Mouse (Mus musculus) kidney, adult 8-10 months (tissue): ENCODE results near the gene Dmwd.

Experiments
- DNase-seq, 2 experiments: peaks; one replicate each; pipeline ENCODE4 v3.0.0; 2022

Gene Dmwd

GRCm38 (mm10) chr7:19073504-19073903, 2.5 kb upstream of the Dmwd start:
- peak in 1 of 2 experiments; percentile 67 for DNase-seq

GRCm38 (mm10) chr7:19074494-19074893, 1.5 kb upstream of the Dmwd start:
- no peak for DNase-seq

- no peak for DNase-seq
Measured at GRCm38 (mm10) chr7:19075231-19075630, 796 bp upstream of the Dmwd start.

GRCm38 (mm10) chr7:19076586-19076991, 562 bp downstream of the Dmwd start:
- DNase-seq: no peak

DNA sequence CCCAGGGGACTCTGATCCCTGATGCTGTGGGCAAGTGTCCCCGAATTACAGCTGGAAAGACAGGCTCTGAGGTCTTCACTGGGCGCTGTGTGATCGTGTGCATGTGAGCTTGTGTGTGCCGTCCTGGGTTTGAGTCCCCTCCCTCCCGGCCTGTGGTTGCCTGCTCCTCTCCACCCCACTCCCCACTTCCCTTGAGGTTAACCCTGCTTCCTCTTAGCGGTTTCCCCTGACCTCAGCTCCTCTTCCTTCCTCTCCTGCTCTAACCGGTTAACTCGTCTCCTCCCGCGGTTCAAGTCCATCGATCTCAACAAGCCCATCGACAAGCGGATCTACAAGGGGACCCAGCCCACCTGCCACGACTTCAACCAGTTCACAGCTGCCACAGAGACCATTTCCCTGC, 1.7 kb downstream of the Dmwd start:
- DNase-seq: peak in 1 of 2 experiments; percentile 30

DNA sequence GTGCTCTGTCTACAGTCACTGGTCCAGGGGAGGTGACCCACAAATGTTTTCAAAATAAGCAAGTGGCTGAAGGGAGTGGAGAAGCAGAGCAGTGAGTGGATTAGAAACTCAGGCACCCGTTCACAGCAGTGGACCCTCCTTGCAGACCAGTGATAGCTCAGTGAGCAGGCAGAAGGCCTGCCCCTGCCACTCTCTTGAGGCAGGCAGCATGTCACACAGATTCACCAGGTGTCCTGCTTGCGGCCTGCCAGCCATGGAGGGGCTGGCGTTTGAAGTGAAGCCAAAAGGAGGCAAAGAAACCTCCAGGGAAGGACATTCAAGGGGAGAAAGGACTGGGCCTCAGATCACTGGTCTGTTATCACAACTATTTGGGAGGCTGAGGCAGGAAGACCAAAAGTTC, 2.7 kb downstream of the Dmwd start:
- DNase-seq: no peak

GRCm38 (mm10) chr7:19080451-19080950, 4.5 kb downstream of the Dmwd start:
- DNase-seq: no peak

DNA sequence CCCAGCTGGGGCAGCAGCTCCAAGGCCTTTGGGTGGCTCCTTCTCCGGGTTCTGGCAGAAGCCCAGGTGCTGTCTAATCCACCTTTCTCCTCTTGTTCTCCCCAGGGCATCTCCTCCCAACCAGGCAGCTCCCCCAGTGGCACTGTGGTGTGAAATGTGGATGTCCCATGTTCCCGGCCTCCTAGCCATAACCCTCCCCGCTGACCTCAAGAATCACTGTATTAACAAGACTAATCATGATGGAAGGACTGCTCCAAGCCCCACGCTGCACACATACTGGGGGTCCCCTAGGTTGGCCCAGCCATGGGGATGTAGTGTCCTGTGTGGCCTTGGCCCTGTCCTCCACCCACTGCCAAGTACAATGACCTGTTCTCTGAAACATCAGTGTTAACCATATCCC, 6.1 kb downstream of the Dmwd start:
- DNase-seq: no peak

- DNase-seq: no peak
Measured at GRCm38 (mm10) chr7:19083096-19083495, 7.1 kb downstream of the Dmwd start.

DNA sequence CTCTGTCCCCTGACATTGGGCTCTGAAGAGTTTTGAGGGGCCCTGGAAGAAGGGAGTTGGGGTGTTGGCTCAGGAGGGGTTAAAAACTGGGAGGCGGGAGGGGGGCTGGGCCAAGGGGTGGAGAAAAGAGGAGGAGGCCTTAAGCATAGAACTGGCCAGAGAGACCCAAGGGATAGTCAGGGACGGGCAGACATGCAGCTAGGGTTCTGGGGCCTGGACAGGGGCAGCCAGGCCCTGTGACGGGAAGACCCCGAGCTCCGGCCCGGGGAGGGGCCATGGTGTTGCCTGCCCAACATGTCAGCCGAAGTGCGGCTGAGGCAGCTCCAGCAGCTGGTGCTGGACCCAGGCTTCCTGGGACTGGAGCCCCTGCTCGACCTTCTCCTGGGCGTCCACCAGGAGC, 7.7 kb downstream of the Dmwd start, which contains the start of gene Dmpk:
Gene Dmpk, plus strand, starts transcription at position 149 of the 400 bp plus-strand sequence.
- DNase-seq: no peak

- DNase-seq: no peak
Measured at GRCm38 (mm10) chr7:19084277-19084771, 8.3 kb downstream of the Dmwd start.

DNA sequence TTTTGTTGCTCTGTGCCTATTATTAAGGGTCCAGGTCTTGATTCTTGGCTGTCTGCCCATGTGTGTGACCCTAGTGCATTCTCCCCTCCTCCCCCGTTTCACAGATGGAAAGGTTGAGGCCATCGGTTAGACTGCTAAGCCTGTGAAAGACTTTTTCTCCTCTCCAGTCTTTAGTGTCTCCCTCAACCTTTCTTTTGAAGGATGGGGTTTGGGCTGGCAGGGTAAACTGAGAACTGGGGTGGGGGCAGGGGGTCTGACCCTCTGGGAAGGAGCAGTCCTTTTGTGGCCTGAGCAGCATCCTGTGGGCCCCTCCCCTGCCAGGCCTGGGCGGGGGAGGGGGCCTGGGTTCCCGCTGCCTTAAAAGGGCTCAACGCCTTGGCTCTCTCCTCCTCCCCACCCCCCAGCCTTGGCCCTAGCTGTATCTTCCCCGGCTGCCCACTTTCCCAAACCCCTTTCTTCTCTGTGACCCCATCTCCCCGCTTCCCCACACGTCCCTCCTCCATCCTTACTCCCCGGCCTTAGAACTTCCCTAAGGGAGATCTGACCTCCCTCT, 9.0 kb downstream of the Dmwd start:
- no peak for DNase-seq

GRCm38 (mm10) chr7:19085495-19085894, 9.5 kb downstream of the Dmwd start:
- DNase-seq: peak in 1 of 2 experiments; percentile 28

GRCm38 (mm10) chr7:19086042-19086441, 10.0 kb downstream of the Dmwd start:
- DNase-seq: peak in 1 of 2 experiments; percentile 60

GRCm38 (mm10) chr7:19086760-19087159, 10.7 kb downstream of the Dmwd start:
- DNase-seq: no peak

DNA sequence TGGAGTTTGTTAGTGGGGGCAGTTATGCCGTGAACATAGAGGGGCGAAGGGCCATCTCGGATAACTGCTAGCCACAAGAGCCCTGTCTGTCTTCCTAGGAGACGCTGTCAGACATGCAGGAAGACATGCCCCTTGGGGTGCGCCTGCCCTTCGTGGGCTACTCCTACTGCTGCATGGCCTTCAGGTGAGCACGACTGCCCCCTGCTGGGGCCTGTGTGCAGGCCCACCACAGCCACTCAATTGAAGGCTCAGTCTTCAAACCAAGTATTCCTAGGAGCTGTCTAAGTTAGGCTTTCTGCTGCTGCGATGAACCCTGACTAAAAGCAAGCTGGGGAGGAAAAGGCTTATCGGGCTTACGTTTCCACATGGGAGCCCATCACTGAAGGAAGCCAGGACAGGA, 12.8 kb downstream of the Dmwd start:
- peak in 1 of 2 experiments; percentile 64 for DNase-seq

DNA sequence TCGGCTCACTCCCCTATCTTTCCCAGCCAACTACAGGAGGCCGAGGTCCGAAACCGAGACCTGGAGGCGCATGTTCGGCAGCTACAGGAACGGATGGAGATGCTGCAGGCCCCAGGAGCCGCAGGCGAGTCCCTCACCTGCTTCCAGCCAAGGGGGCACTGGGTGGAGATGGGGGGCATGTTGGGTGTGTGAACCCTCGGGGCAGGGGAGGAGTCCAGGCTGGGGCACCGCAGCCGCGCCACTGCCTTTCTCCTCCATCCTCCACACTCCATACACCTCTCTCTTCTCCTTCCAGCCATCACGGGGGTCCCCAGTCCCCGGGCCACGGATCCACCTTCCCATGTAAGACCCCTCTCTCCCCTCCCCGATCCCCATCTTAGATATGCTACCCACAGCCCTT, 15.9 kb downstream of the Dmwd start:
- no peak for DNase-seq

- DNase-seq: peak; percentile 55 to 74
Measured at GRCm38 (mm10) chr7:19092381-19093173, 16.6 kb downstream of the Dmwd start.

- DNase-seq: peak; percentile 85 to 90
Measured at GRCm38 (mm10) chr7:19093174-19093521, 17.1 kb downstream of the Dmwd start.

- peak; percentile 98 for DNase-seq
Measured at GRCm38 (mm10) chr7:19093537-19094385, 17.7 kb downstream of the Dmwd start.

DNA sequence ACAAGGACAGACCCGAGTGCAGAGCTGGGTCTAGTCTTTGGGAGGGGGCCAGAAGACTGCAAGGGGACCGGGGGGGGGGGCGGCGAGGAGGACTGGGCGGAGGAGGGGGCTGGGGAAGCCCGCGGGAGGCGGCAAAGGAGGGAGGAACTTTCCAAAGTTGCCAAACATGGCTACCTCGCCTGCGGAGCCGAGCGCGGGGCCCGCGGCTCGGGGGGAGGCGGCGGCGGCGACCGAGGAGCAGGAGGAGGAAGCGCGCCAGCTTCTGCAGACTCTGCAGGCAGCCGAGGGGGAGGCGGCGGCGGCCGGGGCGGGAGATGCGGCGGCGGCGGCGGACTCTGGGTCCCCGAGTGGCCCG, 18.4 kb downstream of the Dmwd start, which contains the start of gene Six5:
Gene Six5, plus strand, starts transcription at position 124 of the 355 bp plus-strand sequence.
- peak in 1 of 2 experiments; percentile 32 for DNase-seq

DNA sequence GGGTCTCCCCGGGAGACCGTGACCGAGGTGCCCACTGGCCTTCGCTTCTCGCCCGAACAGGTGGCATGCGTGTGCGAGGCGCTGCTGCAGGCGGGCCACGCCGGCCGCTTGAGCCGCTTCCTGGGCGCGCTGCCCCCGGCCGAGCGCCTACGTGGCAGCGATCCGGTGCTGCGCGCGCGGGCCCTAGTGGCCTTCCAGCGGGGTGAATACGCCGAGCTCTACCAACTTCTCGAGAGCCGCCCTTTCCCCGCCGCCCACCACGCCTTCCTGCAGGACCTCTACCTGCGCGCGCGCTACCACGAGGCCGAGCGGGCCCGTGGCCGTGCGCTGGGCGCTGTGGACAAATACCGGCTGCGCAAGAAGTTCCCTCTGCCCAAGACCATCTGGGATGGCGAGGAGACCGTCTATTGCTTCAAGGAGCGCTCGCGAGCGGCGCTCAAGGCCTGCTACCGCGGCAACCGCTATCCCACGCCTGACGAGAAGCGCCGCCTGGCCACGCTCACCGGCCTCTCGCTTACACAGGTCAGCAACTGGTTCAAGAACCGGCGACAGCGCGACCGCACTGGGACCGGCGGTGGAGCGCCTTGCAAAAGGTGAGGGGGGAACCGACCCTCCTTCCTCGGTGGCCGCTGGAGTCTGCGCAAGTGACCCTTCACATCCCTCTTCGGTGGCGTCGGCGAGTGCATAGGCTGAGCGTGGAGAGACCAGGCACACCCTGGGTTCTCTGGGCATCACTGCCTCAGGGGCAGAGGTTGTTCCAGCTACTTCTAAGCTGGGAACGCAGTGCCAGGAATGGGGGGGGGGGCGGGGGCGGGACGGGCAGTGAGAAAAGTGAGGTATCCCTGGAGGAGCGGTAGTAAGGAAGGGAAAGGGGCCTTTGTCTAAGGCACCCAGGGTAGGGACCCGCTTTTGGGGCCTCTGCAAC, 19.1 kb downstream of the Dmwd start:
- peak in 1 of 2 experiments; percentile 52 for DNase-seq
